Mouse (Mus musculus) thymus, postnatal 0 days (tissue): Measurements from ENCODE around the gene Strada. TPM values are rescaled to one million over a fixed set of nuclear protein-coding genes. Genes with fewer than 3 reads are reported as not detected.
"Not testable (repeated sequence)": the region's sequence is repeated elsewhere in the genome, so short reads cannot be mapped to it uniquely, and the experiment has no call there.

Experiments
- DNase-seq: peaks from one replicate; pipeline ENCODE4 v3.0.0-alpha.2; 2015; ENCODE audit warnings: low spot score
- polyA plus RNA-seq: library from polyadenylated mRNA; unstranded; fragments of >200 nt; fragmentation: Nextera tagmentation; extraction: Ambion mirVana; gene quantifications from 2 replicates; pipeline ENCODE4 v1.2.1, GENCODE M21; 2015

The Strada gene
- 18.9 and 21.6 TPM in 2 replicates for polyA plus RNA-seq

GRCm38 (mm10) chr11:106202123-106202465, at the start of gene Strada:
Strada (minus strand) TSS chr11:106202168.
- no peak for DNase-seq

GRCm38 (mm10) chr11:106249326-106249725, 47.4 kb upstream of the Strada start:
- DNase-seq, result no peak

GRCm38 (mm10) chr11:106246834-106247233, 44.9 kb upstream of the Strada start:
- DNase-seq, result peak; percentile 37

- not testable (repeated sequence) for DNase-seq
These were observed 32.0 kb upstream of the Strada start for GRCm38 (mm10) chr11:106233978-106234377.

GRCm38 (mm10) chr11:106220603-106221002, 18.6 kb upstream of the Strada start:
- no peak for DNase-seq

GRCm38 (mm10) chr11:106216730-106217490, 14.9 kb upstream of the Strada start, which contains the start of gene Ddx42:
Ddx42 (plus strand) TSS chr11:106216926.
- peak; percentile 96 for DNase-seq

GRCm38 (mm10) chr11:106215927-106216729, 14.2 kb upstream of the Strada start, which contains the start of gene Ccdc47:
Ccdc47 (minus strand) TSS chr11:106216344.
- peak; percentile 98 for DNase-seq

- peak; percentile 11 for DNase-seq
These were observed 13.5 kb upstream of the Strada start for GRCm38 (mm10) chr11:106215450-106215859.

GRCm38 (mm10) chr11:106214856-106215255, 12.9 kb upstream of the Strada start:
- no peak for DNase-seq

GRCm38 (mm10) chr11:106212771-106213170, 10.8 kb upstream of the Strada start:
- no peak for DNase-seq

GRCm38 (mm10) chr11:106201337-106202122, 438 bp downstream of the Strada start:
- DNase-seq, result peak; percentile 26

- DNase-seq, result peak; percentile 25
These were observed 1.2 kb downstream of the Strada start for GRCm38 (mm10) chr11:106200756-106201155.

- not testable (repeated sequence) for DNase-seq
These were observed 2.0 kb downstream of the Strada start for GRCm38 (mm10) chr11:106199997-106200396.

GRCm38 (mm10) chr11:106198277-106198676, 3.7 kb downstream of the Strada start:
- DNase-seq, result no peak

- no peak for DNase-seq
These were observed 6.6 kb downstream of the Strada start for GRCm38 (mm10) chr11:106195341-106195740.

GRCm38 (mm10) chr11:106194891-106195290, 7.1 kb downstream of the Strada start:
- no peak for DNase-seq

GRCm38 (mm10) chr11:106194155-106194541, 7.8 kb downstream of the Strada start:
- no peak for DNase-seq

- peak; percentile 99 for DNase-seq
These were observed 8.4 kb downstream of the Strada start for GRCm38 (mm10) chr11:106193371-106194154.

- DNase-seq, result no peak
These were observed 9.2 kb downstream of the Strada start for GRCm38 (mm10) chr11:106192657-106193370.

- no peak for DNase-seq
These were observed 9.7 kb downstream of the Strada start for GRCm38 (mm10) chr11:106192241-106192640.
